Mouse (Mus musculus): ENCODE data around the gene Cap2.

DNA sequence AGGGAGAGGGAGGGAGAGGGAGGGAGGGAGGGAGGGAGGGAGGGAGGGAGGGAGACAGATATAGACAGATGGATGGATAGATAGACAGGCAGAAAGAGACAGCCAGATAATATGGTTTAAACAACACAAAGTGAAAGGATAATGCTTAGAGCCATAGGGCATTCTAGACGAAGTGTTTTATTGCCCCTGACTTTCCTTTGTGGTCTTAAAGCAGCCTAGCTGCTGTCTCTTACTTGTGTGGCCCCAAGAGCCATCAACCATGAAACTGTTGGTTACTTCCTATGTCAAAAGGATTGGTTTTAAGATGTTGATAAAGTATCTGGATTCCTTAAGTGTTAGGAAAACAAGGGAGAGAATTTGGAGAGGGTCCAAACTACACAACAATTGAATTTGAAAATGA is 45.6 kb downstream of the Cap2 start:
- TF ChIP-seq CTCF (IDR thresholded peaks at IDR 0.05; ENCODE audit: low read depth, low read length) (no peak), POLR2A (IDR thresholded peaks at IDR 0.05; ENCODE audit: borderline replicate concordance, low read depth, low read length) (no peak)

Data from bone marrow macrophage, adult 2 months (primary cell).